Comparison of ENCODE assay signal across 12 mouse cellular contexts in genomic region chr3:58182299-58182698, GRCm38 (mm10).
"Had no signal": no experiment of that assay in that cellular context is flagged by ENCODE, and none has a peak within 500 bp of the region (broad histone marks: within the 10 kb centered on the region; RNA-seq: fewer than 3 reads in every experiment).

No protein-coding gene starts in this region.

- H3K4me2 ChIP-seq: limb, embryonic 13.5 days; neural tube, embryonic 15.5 days had no signal

- H3K9ac ChIP-seq: limb, embryonic 13.5 days; liver, embryonic 14.5 days; neural tube, embryonic 15.5 days had no signal

- H3K4me1 ChIP-seq: limb, embryonic 13.5 days; neural tube, embryonic 15.5 days had no signal

- H3K27me3 ChIP-seq: limb, embryonic 13.5 days; neural tube, embryonic 15.5 days had no signal

- H3K36me3 ChIP-seq: limb, embryonic 13.5 days; neural tube, embryonic 15.5 days had no signal

- H3K4me3 ChIP-seq: limb, embryonic 13.5 days; myocyte; neural tube, embryonic 15.5 days had no signal

- DNase-seq: kidney, postnatal 14 days; left cerebral cortex, postnatal 4 days; lung, adult 18-20 months; lung, postnatal 10 days; midbrain, embryonic 14.5 days; right cerebral cortex, adult 18-20 months; right cerebral cortex, postnatal 25 days; thymus, postnatal 4 days had no signal

- H3K27ac ChIP-seq: limb, embryonic 13.5 days; liver, embryonic 14.5 days; neural tube, embryonic 15.5 days had no signal

- H3K9me3 ChIP-seq: limb, embryonic 13.5 days; neural tube, embryonic 15.5 days had no signal
